8 mouse cellular contexts compared by ENCODE assay signal in the genomic region with DNA sequence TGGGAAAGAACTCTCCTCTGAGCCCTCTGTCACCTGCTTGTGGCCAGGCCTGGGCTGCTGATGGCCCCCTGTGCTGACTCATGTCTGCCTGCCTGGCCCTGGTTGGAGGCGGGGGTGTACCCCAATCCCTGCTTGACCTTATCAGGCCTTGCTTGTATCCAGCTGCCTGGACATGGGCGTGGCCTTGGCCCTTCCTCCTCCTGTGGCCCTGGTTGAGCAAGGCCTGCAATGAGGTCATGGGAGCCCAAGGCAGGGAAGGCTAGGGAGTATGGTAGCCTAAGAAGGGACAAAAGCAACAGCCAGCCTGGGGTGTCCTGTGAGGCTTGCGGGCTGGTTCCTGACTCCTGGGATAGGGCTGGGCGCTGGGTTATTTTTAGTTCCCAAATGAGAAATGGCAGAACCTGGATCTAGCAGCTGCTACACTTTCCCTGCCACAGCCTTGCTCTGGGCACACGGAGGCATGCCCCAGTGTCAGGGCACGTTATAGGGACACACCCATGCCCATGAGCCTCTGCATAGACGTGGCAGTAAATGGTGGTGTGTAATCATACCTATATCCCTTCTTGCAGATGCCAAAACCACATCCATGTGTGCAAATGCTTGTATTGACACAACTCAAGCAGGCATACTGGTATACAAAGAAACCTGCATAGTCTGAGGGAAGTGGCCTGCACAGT. TPM values are rescaled to one million over a fixed set of nuclear protein-coding genes. Genes with fewer than 3 reads are reported as not detected.
DNase-seq lines count a peak whose midpoint lies in the region; ATAC-seq and TF ChIP-seq lines count a peak whose summit lies in the region.

No protein-coding gene starts in this region.

- no peak overlapping the region for H3K4me2 ChIP-seq in forebrain, postnatal 0 days (ENCODE audit: low read depth)
- H3K4me2 ChIP-seq in neural tube, embryonic 15.5 days = no peak overlapping the region

- no peaks in the 10 kb centered on the region for H3K9me3 ChIP-seq in forebrain, embryonic 10.5 days
- H3K9me3 ChIP-seq in forebrain, postnatal 0 days (ENCODE audit: low read length) = no peaks in the 10 kb centered on the region
- H3K9me3 ChIP-seq in embryonic facial prominence, embryonic 10.5 days = no peaks in the 10 kb centered on the region
- H3K9me3 ChIP-seq in neural tube, embryonic 15.5 days (replicated peaks) = no peaks in the 10 kb centered on the region

- WGBS in forebrain, embryonic 10.5 days = 89% methylated on average over 7 of the region's 7 CpGs
- 88% methylated on average over 7 of the region's 7 CpGs for WGBS in forebrain, postnatal 0 days
- 86% methylated on average over 7 of the region's 7 CpGs for WGBS in embryonic facial prominence, embryonic 10.5 days
- WGBS in macrophage (ENCODE audit: missing documents) = 69% methylated on average over 7 of the region's 7 CpGs
- 85% methylated on average over 7 of the region's 7 CpGs for WGBS in neural tube, embryonic 15.5 days

- H3K36me3 ChIP-seq in forebrain, embryonic 10.5 days (replicated peaks) = no peaks in the 10 kb centered on the region
- no peaks in the 10 kb centered on the region for H3K36me3 ChIP-seq in forebrain, postnatal 0 days (ENCODE audit: insufficient read depth)
- no peaks in the 10 kb centered on the region for H3K36me3 ChIP-seq in embryonic facial prominence, embryonic 10.5 days (replicated peaks)
- no peaks in the 10 kb centered on the region for H3K36me3 ChIP-seq in macrophage (ENCODE audit: inconsistent target)
- no peaks in the 10 kb centered on the region for H3K36me3 ChIP-seq in neural tube, embryonic 15.5 days

- H3K4me1 ChIP-seq in forebrain, embryonic 10.5 days = peaks cover 24% of the 10 kb centered on the region
- no peaks in the 10 kb centered on the region for H3K4me1 ChIP-seq in forebrain, postnatal 0 days (ENCODE audit: insufficient read depth)
- H3K4me1 ChIP-seq in embryonic facial prominence, embryonic 10.5 days = peaks cover 35% of the 10 kb centered on the region
- H3K4me1 ChIP-seq in neural tube, embryonic 15.5 days = peaks cover 8% of the 10 kb centered on the region; the same call in 1 of the 2 replicates

- intact Hi-C loops in heart, postnatal 14 days (cut with DNase I) = no loop called here

- H3K79me2 ChIP-seq in macrophage (ENCODE audit: inconsistent target) = no peaks in the 10 kb centered on the region

- DNase-seq in forebrain, embryonic 10.5 days (ENCODE audit: extremely low spot score, low spot score) = no peak
- no peak for DNase-seq in forebrain, postnatal 0 days
- DNase-seq in embryonic facial prominence, embryonic 10.5 days (ENCODE audit: low spot score) = no peak
- peak; percentile 68 to 72 for DNase-seq in heart, postnatal 14 days
- no peak for DNase-seq in spleen, postnatal 36 days (ENCODE audit: low spot score in 2 of 2)
- DNase-seq in thymus, postnatal 10 days (ENCODE audit: low spot score in 2 of 2) = no peak

- no peak for ATAC-seq in forebrain, postnatal 0 days
- ATAC-seq in neural tube, embryonic 15.5 days (ENCODE audit: low FRiP score) = no peak

- no peak overlapping the region for H3K9ac ChIP-seq in forebrain, postnatal 0 days
- no peak overlapping the region for H3K9ac ChIP-seq in neural tube, embryonic 15.5 days (replicated peaks)

- H3K27me3 ChIP-seq in forebrain, embryonic 10.5 days (ENCODE audit: poor library complexity, severe bottlenecking) = no peaks in the 10 kb centered on the region
- H3K27me3 ChIP-seq in forebrain, postnatal 0 days (ENCODE audit: insufficient read depth, low read length) = no peaks in the 10 kb centered on the region
- no peaks in the 10 kb centered on the region for H3K27me3 ChIP-seq in embryonic facial prominence, embryonic 10.5 days (replicated peaks; ENCODE audit: low read depth, poor library complexity, severe bottlenecking)
- H3K27me3 ChIP-seq in neural tube, embryonic 15.5 days (replicated peaks) = no peaks in the 10 kb centered on the region

- no peak for TF ChIP-seq CTCF in forebrain, postnatal 0 days (IDR thresholded peaks at IDR 0.05; ENCODE audit: low read depth)

- H3K27ac ChIP-seq in forebrain, embryonic 10.5 days = peak overlapping the region; percentile 67
- no peak overlapping the region for H3K27ac ChIP-seq in forebrain, postnatal 0 days (ENCODE audit: low read depth, low read length)
- peak overlapping the region; percentile 2; the same call in 1 of the 2 replicates for H3K27ac ChIP-seq in embryonic facial prominence, embryonic 10.5 days (replicated peaks)
- H3K27ac ChIP-seq in macrophage = peak overlapping the region; percentile 49
- H3K27ac ChIP-seq in neural tube, embryonic 15.5 days (replicated peaks) = no peak overlapping the region

- H3K4me3 ChIP-seq in forebrain, embryonic 10.5 days = no peak overlapping the region
- H3K4me3 ChIP-seq in forebrain, postnatal 0 days (ENCODE audit: low read depth, low read length) = no peak overlapping the region
- H3K4me3 ChIP-seq in embryonic facial prominence, embryonic 10.5 days = no peak overlapping the region
- no peak overlapping the region for H3K4me3 ChIP-seq in macrophage (ENCODE audit: inconsistent target)
- H3K4me3 ChIP-seq in neural tube, embryonic 15.5 days (replicated peaks) = no peak overlapping the region

RNA-seq across cellular contexts. Expression of gene Syngr1, which starts 37.0 kb away (rescaled TPM):
- 10.5 and 11.2 TPM in 2 replicates for polyA plus RNA-seq in forebrain, embryonic 10.5 days (2016; fragmentation: Nextera tagmentation; extraction: Ambion mirVana)
- total RNA-seq in forebrain, postnatal 0 days (2014; rRNA removed) = 113 and 127 TPM in 2 replicates
- polyA plus RNA-seq in forebrain, postnatal 0 days (2015; fragmentation: Nextera tagmentation; extraction: Ambion mirVana) = 58.6 and 69.0 TPM in 2 replicates
- 5.9 and 7.0 TPM in 2 replicates for polyA plus RNA-seq in embryonic facial prominence, embryonic 10.5 days (2016; fragmentation: Nextera tagmentation; extraction: Ambion mirVana)
- 10 to 100 TPM; 77.8 to 79.6 TPM for total RNA-seq in heart, postnatal 14 days (2021)
- 100 to 1,000 TPM in 11 of 26 experiments, 10 to 100 TPM in 14, 1 to 10 TPM in 1; 8.5 to 192 (median 76.8) TPM for total RNA-seq in macrophage (2018; cell fraction: chromatin; rRNA removed)
- total RNA-seq in macrophage (2018; cell fraction: cytosol; rRNA removed) = 100 to 1,000 TPM; 185 to 377 (median 258) TPM
- 100 to 1,000 TPM in 19 of 26 experiments, 10 to 100 TPM in 7; 29.5 to 228 (median 114) TPM for total RNA-seq in macrophage (2018; cell fraction: nucleus; rRNA removed)
- 139 to 428 TPM (median 314 TPM) in 3 replicates for polyA plus RNA-seq in macrophage (2018)
- 59.3 and 64.6 TPM in 2 replicates for polyA plus RNA-seq in neural tube, embryonic 15.5 days (2015; fragmentation: Nextera tagmentation; extraction: Ambion mirVana)

RNA-seq across cellular contexts. Expression of gene Rpl3, which starts 37.5 kb away (rescaled TPM):
- polyA plus RNA-seq in forebrain, embryonic 10.5 days (2016; fragmentation: Nextera tagmentation; extraction: Ambion mirVana) = 1,023 and 1,061 TPM in 2 replicates
- 804 and 1,069 TPM in 2 replicates for total RNA-seq in forebrain, postnatal 0 days (2014; rRNA removed)
- 578 and 651 TPM in 2 replicates for polyA plus RNA-seq in forebrain, postnatal 0 days (2015; fragmentation: Nextera tagmentation; extraction: Ambion mirVana)
- polyA plus RNA-seq in embryonic facial prominence, embryonic 10.5 days (2016; fragmentation: Nextera tagmentation; extraction: Ambion mirVana) = 1,034 and 1,049 TPM in 2 replicates
- 100 to 1,000 TPM; 278 to 293 TPM for total RNA-seq in heart, postnatal 14 days (2021)
- total RNA-seq in macrophage (2018; cell fraction: chromatin; rRNA removed) = 100 to 1,000 TPM in 24 of 26 experiments, 10 to 100 TPM in 2; 70.8 to 495 (median 240) TPM
- total RNA-seq in macrophage (2018; cell fraction: cytosol; rRNA removed) = 100 to 1,000 TPM; 413 to 862 (median 571) TPM
- total RNA-seq in macrophage (2018; cell fraction: nucleus; rRNA removed) = 100 to 1,000 TPM; 139 to 883 (median 221) TPM
- 633 to 940 TPM (median 770 TPM) in 3 replicates for polyA plus RNA-seq in macrophage (2018)
- 526 and 732 TPM in 2 replicates for polyA plus RNA-seq in neural tube, embryonic 15.5 days (2015; fragmentation: Nextera tagmentation; extraction: Ambion mirVana)

RNA-seq across cellular contexts. Expression of gene Pdgfb, which starts 39.4 kb away (rescaled TPM):
- polyA plus RNA-seq in forebrain, embryonic 10.5 days (2016; fragmentation: Nextera tagmentation; extraction: Ambion mirVana) = 1.8 TPM in 2 replicates
- 13.2 and 17.8 TPM in 2 replicates for total RNA-seq in forebrain, postnatal 0 days (2014; rRNA removed)
- polyA plus RNA-seq in forebrain, postnatal 0 days (2015; fragmentation: Nextera tagmentation; extraction: Ambion mirVana) = 4.6 and 7.6 TPM in 2 replicates
- 1.4 and 1.6 TPM in 2 replicates for polyA plus RNA-seq in embryonic facial prominence, embryonic 10.5 days (2016; fragmentation: Nextera tagmentation; extraction: Ambion mirVana)
- 10 to 100 TPM; 42.2 to 43.4 TPM for total RNA-seq in heart, postnatal 14 days (2021)
- total RNA-seq in macrophage (2018; cell fraction: chromatin; rRNA removed) = 10 to 100 TPM in 12 of 26 experiments, 1 to 10 TPM in 14; 2.3 to 61.6 (median 9.1) TPM
- total RNA-seq in macrophage (2018; cell fraction: cytosol; rRNA removed) = 10 to 100 TPM in 12 of 26 experiments, 1 to 10 TPM in 14; 2.9 to 35.1 (median 6.4) TPM
- 10 to 100 TPM in 15 of 26 experiments, 1 to 10 TPM in 11; 5.4 to 78.2 (median 13.6) TPM for total RNA-seq in macrophage (2018; cell fraction: nucleus; rRNA removed)
- 10.0 to 24.1 TPM (median 11.9 TPM) in 3 replicates for polyA plus RNA-seq in macrophage (2018)
- polyA plus RNA-seq in neural tube, embryonic 15.5 days (2015; fragmentation: Nextera tagmentation; extraction: Ambion mirVana) = 6.5 and 7.0 TPM in 2 replicates

Comparison
In these comparisons a context has a peak if more than half of its experiments do, and no peak if none do; other contexts are left out.
1. H3K27ac ChIP-seq: peak in forebrain, embryonic 10.5 days (single experiment), embryonic facial prominence, embryonic 10.5 days (single experiment) and macrophage (single experiment); none in forebrain, postnatal 0 days (single experiment) and neural tube, embryonic 15.5 days (single experiment).
2. DNase-seq: peak in heart, postnatal 14 days (2 of 2); none in forebrain, embryonic 10.5 days (single experiment), forebrain, postnatal 0 days (single experiment), embryonic facial prominence, embryonic 10.5 days (single experiment), spleen, postnatal 36 days (0 of 2) and thymus, postnatal 10 days (0 of 2).